Mouse (Mus musculus): ENCODE data around the gene 4933405L10Rik. TPM values are rescaled to one million over a fixed set of nuclear protein-coding genes. Genes with fewer than 3 reads are reported as not detected.
A peak's percentile ranks its signal among the peaks of the same experiment; 100 is the strongest.

The 4933405L10Rik gene
- polyA plus RNA-seq, 1 experiment from 2014 or later = not detected

GRCm38 (mm10) chr8:105693648-105694047, 13.8 kb upstream of the 4933405L10Rik start:
- Histone ChIP-seq H3K4me1 (replicated peaks; ENCODE audit: control insufficient read depth, insufficient read depth, low read length) (peaks cover 5% of the 10 kb centered on the region; the same call in 1 of the 2 replicates), H3K36me3 (ENCODE audit: control insufficient read depth, insufficient read depth) (peaks cover 20% of the 10 kb centered on the region; the same call in 1 of the 2 replicates), H3K27me3 (replicated peaks; ENCODE audit: control insufficient read depth, insufficient read depth, low read length) (peaks cover 3% of the 10 kb centered on the region; the same call in 1 of the 2 replicates), H3K4me3 (ENCODE audit: low read depth, low read length) (peak overlapping the region; percentile 45), H3K27ac (ENCODE audit: low read depth, low read length) (no peak overlapping the region), H3K9ac (ENCODE audit: low read depth, low read length) (peak overlapping the region; percentile 11; the same call in 1 of the 2 replicates), H3K9me3 (ENCODE audit: control insufficient read depth) (no peaks in the 10 kb centered on the region), H3K4me2 (replicated peaks; ENCODE audit: low read depth) (peak overlapping the region; percentile 95)
- peak; percentile 39 for ATAC-seq
- 2% methylated on average over 28 of the region's 30 CpGs for WGBS
- no peak for TF ChIP-seq CTCF (IDR thresholded peaks at IDR 0.05; ENCODE audit: low read depth)

- peak overlapping the region; percentile 45 for H3K4me3 ChIP-seq (ENCODE audit: low read depth, low read length)
Observed at GRCm38 (mm10) chr8:105694051-105694799, 13.2 kb upstream of the 4933405L10Rik start.

GRCm38 (mm10) chr8:105695080-105695780, 12.2 kb upstream of the 4933405L10Rik start:
- Histone ChIP-seq H3K27me3 (replicated peaks; ENCODE audit: control insufficient read depth, insufficient read depth, low read length) (peaks cover 3% of the 10 kb centered on the region; the same call in 1 of the 2 replicates), H3K4me1 (replicated peaks; ENCODE audit: control insufficient read depth, insufficient read depth, low read length) (peaks cover 5% of the 10 kb centered on the region; the same call in 1 of the 2 replicates), H3K4me3 (ENCODE audit: low read depth, low read length) (no peak overlapping the region), H3K27ac (ENCODE audit: low read depth, low read length) (no peak overlapping the region), H3K9me3 (ENCODE audit: control insufficient read depth) (no peaks in the 10 kb centered on the region), H3K4me2 (replicated peaks; ENCODE audit: low read depth) (no peak overlapping the region), H3K9ac (ENCODE audit: low read depth, low read length) (no peak overlapping the region), H3K36me3 (ENCODE audit: control insufficient read depth, insufficient read depth) (peaks cover 25% of the 10 kb centered on the region; the same call in 1 of the 2 replicates)
- 80% methylated on average over 30 of the region's 30 CpGs for WGBS
- no peak for TF ChIP-seq CTCF (IDR thresholded peaks at IDR 0.05; ENCODE audit: low read depth)
- no peak for ATAC-seq

More at GRCm38 (mm10) chr8:105694051-105694799, 13.2 kb upstream of the 4933405L10Rik start:
- Histone ChIP-seq H3K27ac (ENCODE audit: low read depth, low read length) (no peak overlapping the region), H3K36me3 (ENCODE audit: control insufficient read depth, insufficient read depth) (peaks cover 25% of the 10 kb centered on the region; the same call in 1 of the 2 replicates), H3K4me2 (replicated peaks; ENCODE audit: low read depth) (peak overlapping the region; percentile 95), H3K4me1 (replicated peaks; ENCODE audit: control insufficient read depth, insufficient read depth, low read length) (peaks cover 5% of the 10 kb centered on the region; the same call in 1 of the 2 replicates), H3K9me3 (ENCODE audit: control insufficient read depth) (no peaks in the 10 kb centered on the region), H3K9ac (ENCODE audit: low read depth, low read length) (peak overlapping the region; percentile 11; the same call in 1 of the 2 replicates), H3K27me3 (replicated peaks; ENCODE audit: control insufficient read depth, insufficient read depth, low read length) (peaks cover 3% of the 10 kb centered on the region; the same call in 1 of the 2 replicates)
- TF ChIP-seq CTCF (IDR thresholded peaks at IDR 0.05; ENCODE audit: low read depth) = 0 out of 2 replicates have a peak, but pooled peaks have one; percentile 19
- WGBS = 17% methylated on average over 38 of the region's 40 CpGs
- ATAC-seq = peak; percentile 17; the same call in 1 of the 2 replicates

GRCm38 (mm10) chr8:105697196-105697780, 10.2 kb upstream of the 4933405L10Rik start:
- H3K4me1 ChIP-seq (replicated peaks; ENCODE audit: control insufficient read depth, insufficient read depth, low read length) = peaks cover 5% of the 10 kb centered on the region; the same call in 1 of the 2 replicates
- TF ChIP-seq CTCF (IDR thresholded peaks at IDR 0.05; ENCODE audit: low read depth) = no peak
- peaks cover 25% of the 10 kb centered on the region; the same call in 1 of the 2 replicates for H3K36me3 ChIP-seq (ENCODE audit: control insufficient read depth, insufficient read depth)
- no peak overlapping the region for H3K4me3 ChIP-seq (ENCODE audit: low read depth, low read length)
- H3K27me3 ChIP-seq (replicated peaks; ENCODE audit: control insufficient read depth, insufficient read depth, low read length) = peaks cover 3% of the 10 kb centered on the region; the same call in 1 of the 2 replicates
- H3K9ac ChIP-seq (ENCODE audit: low read depth, low read length) = no peak overlapping the region
- 90% methylated on average over 17 of the region's 17 CpGs for WGBS
- ATAC-seq = no peak
- H3K9me3 ChIP-seq (ENCODE audit: control insufficient read depth) = no peaks in the 10 kb centered on the region
- H3K27ac ChIP-seq (ENCODE audit: low read depth, low read length) = no peak overlapping the region
- no peak overlapping the region for H3K4me2 ChIP-seq (replicated peaks; ENCODE audit: low read depth)

- peaks cover 3% of the 10 kb centered on the region; the same call in 1 of the 2 replicates for H3K27me3 ChIP-seq (replicated peaks; ENCODE audit: control insufficient read depth, insufficient read depth, low read length)
Observed at GRCm38 (mm10) chr8:105698734-105699133, 8.7 kb upstream of the 4933405L10Rik start.

More at GRCm38 (mm10) chr8:105698734-105699133, 8.7 kb upstream of the 4933405L10Rik start:
- no peak overlapping the region for H3K4me2 ChIP-seq (replicated peaks; ENCODE audit: low read depth)
- 96% methylated on average over 5 of the region's 5 CpGs for WGBS
- peaks cover 25% of the 10 kb centered on the region; the same call in 1 of the 2 replicates for H3K36me3 ChIP-seq (ENCODE audit: control insufficient read depth, insufficient read depth)
- TF ChIP-seq CTCF (IDR thresholded peaks at IDR 0.05; ENCODE audit: low read depth) = no peak
- no peak for ATAC-seq
- H3K4me1 ChIP-seq (replicated peaks; ENCODE audit: control insufficient read depth, insufficient read depth, low read length) = peaks cover 4% of the 10 kb centered on the region; the same call in 1 of the 2 replicates
- H3K4me3 ChIP-seq (ENCODE audit: low read depth, low read length) = no peak overlapping the region
- no peak overlapping the region for H3K27ac ChIP-seq (ENCODE audit: low read depth, low read length)
- no peak overlapping the region for H3K9ac ChIP-seq (ENCODE audit: low read depth, low read length)
- no peaks in the 10 kb centered on the region for H3K9me3 ChIP-seq (ENCODE audit: control insufficient read depth)
